Mouse (Mus musculus) gonadal fat pad, adult 2 months (tissue): ENCODE measurements around the gene Papss2. TPM values are rescaled to one million over a fixed set of nuclear protein-coding genes. Genes with fewer than 3 reads are reported as not detected.

Source experiments
- DNase-seq: peaks from one replicate; pipeline ENCODE4 v3.0.0-alpha.2; 2012; ENCODE audit warnings: low read depth
- polyA plus RNA-seq: library from polyadenylated mRNA; depleted of rRNA; stranded (reverse); fragments of >200 nt; gene quantifications from 2 replicates; pipeline ENCODE4 v1.2.3, GENCODE M21; 2012; rRNA removed

The Papss2 gene
- 12.1 and 12.4 TPM in 2 replicates for polyA plus RNA-seq

DNA sequence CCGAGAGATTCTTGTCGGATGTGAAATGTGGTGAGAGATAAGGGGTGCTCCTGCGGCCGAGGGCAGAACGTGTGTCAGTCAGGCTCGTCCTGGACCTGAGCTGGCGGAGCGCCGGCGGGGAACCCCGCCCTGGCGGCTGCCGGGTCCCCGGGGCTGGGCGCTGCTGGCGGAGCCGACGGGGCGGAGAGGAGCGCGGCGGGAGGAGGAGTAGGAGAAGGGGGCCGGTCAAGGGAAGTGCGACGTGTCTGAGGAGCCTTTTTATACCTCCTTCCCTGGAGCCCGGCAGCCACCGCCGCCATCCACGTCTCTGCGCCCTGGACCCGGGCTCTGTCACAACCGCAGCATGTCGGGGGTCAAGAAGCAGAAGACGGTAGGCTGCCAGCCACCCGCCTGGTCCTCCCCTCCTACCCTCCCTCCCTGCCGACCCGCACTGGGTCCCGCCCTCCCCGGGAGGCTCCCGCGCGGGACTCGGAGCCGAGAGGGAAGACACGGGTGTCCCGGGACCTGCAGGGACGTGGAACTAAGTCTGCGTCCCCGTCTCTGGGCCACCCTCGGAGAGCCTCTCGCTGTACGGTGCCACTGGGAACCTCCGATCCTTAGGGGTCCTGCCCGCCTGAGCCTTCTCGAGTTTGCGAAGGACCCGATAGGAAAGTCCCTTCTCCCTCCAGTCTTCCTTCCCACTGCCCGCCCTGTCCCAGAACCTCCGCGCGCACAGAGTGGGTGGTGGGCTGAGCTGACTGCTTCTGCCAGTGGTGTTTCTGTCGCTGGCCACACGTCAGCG lies at the start of gene Papss2:
TSS of gene Papss2 (plus strand) at position 285 of the 781 bp plus-strand sequence.
- no peak for DNase-seq

GRCm38 (mm10) chr19:32547396-32547795 lies 48.2 kb upstream of the Papss2 start:
- no peak for DNase-seq

GRCm38 (mm10) chr19:32548202-32548601 lies 47.4 kb upstream of the Papss2 start:
- DNase-seq = no peak

GRCm38 (mm10) chr19:32550446-32550845 lies 45.1 kb upstream of the Papss2 start:
- DNase-seq = peak; percentile 92

GRCm38 (mm10) chr19:32551442-32551841 lies 44.1 kb upstream of the Papss2 start:
- DNase-seq = no peak

DNA sequence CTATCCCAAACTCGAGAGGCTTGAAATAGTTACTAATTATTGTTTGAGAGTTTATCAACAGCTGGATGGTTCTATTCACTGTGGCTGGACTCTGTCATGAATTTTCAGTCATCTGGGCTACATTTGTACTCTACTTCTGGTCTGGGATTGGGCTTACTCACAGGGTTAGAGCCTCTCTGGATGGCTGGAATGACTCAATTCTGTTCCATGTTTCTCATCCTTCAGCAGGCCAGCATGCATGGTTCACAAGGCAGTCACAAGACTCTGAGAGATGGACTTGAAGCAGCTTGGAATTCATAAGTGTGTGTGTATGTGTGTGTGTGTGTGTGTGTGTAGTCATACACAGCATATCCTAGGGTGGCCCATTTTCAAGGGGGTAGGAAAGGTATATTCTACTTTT lies 43.5 kb upstream of the Papss2 start:
- no peak for DNase-seq

GRCm38 (mm10) chr19:32553310-32553709 lies 42.3 kb upstream of the Papss2 start:
- no peak for DNase-seq

DNA sequence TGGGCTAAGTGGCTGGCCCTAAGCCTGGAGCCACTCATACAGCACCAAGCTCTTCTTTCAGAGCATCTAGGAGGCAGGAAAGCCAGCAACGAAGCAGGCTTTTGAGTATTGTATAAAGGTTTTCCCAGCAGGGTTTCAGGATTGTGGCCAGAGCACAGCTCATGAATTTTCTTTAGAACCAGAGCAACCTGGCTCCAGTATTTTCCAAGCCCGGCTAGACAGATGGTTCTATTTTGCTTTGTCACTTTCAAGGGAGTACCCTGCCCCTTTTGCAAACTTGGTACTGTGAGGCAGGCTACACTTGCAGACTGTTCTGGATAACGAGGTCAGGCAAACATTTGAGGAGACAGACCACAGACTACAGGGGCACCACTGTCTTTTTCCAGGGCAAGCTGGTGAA lies 40.3 kb upstream of the Papss2 start:
- no peak for DNase-seq

DNA sequence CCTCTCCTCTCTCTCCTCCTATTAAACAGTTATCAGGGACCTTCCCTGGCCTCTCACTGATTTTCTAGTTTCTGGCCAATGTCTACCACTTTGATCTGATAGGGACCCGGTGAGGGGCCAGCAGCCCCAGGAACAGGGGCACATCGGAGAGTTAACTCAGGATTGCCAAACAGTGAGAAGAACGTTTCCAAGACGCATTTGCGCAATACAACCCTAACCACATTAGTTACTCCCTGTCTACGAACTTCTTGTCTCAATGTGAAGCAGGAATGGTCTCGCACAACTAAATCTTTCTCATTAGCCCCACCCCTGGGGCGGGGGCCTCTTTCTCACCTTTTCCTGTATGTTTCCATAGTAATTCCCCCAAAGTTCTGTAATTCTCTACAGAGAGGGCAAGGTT lies 28.6 kb upstream of the Papss2 start:
- no peak for DNase-seq

DNA sequence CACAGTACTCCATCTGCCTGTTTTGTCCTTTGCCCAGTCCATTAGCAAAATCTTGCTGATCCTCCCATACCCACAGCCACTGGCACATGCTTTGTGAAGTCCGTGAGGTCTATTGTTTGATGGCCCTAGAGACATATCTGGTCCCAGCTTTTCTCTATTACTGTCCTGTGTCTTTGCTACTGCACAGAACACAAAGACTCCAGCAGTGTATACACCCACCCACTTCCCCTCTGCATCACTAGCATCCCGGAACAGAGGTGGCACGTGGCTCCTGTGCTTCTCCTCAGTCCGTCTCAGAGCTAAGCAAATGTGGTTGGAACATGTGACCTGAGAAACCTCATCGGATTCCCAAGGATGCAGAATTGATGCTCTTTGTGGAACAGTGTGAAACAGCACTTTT lies 28.1 kb upstream of the Papss2 start:
- no peak for DNase-seq

DNA sequence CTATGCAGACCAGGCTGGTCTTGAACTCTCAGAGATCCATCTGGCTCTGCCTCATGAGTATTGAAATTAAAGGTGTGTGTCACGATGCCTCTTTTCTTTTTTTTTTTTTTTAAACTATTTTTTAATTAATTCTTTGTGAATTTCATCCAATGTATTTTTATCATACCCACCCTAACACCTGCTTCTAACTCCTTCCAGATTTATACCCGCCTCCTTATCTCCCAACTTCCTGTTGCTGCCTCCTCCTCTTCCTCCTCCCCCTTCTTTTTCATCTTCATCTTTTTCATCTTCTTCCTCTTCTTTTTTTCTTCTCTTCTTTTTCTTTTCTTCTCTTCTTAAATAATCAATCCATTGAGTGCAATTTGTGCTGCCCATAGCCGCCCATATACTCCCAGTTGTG lies 27.1 kb upstream of the Papss2 start:
- no peak for DNase-seq

- DNase-seq = no peak
These were observed 26.5 kb upstream of the Papss2 start for GRCm38 (mm10) chr19:32568961-32569653.

GRCm38 (mm10) chr19:32569725-32570124 lies 25.9 kb upstream of the Papss2 start:
- DNase-seq = no peak

- DNase-seq = no peak
These were observed 23.4 kb upstream of the Papss2 start for GRCm38 (mm10) chr19:32572191-32572590.

- DNase-seq = peak; percentile 55
These were observed 22.3 kb upstream of the Papss2 start for GRCm38 (mm10) chr19:32573259-32573658.

GRCm38 (mm10) chr19:32574846-32575245 lies 20.7 kb upstream of the Papss2 start:
- DNase-seq = no peak

DNA sequence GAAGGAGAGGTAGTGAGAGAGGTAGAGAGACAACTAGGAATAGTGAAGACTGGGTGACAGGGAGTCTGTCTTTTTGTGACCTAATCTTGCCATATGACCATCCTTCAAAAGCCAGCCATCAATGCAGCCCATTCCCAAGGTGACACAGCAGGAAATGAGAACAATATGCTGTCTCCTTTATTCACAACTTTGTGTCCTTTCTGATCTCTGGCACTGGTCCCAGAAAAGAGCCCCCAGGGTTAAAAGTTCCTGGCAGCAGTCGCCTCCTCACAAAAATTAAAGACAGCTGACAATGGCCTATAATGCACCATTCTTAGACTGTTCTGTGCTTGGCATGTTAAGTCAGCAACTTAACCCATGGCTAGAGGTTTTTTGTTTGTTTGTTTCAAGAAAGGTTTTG lies 17.8 kb upstream of the Papss2 start:
- no peak for DNase-seq

GRCm38 (mm10) chr19:32583091-32583766 lies 12.4 kb upstream of the Papss2 start:
- DNase-seq = no peak

- DNase-seq = no peak
These were observed 7.9 kb upstream of the Papss2 start for GRCm38 (mm10) chr19:32587727-32588126.

- no peak for DNase-seq
These were observed 2.8 kb upstream of the Papss2 start for GRCm38 (mm10) chr19:32592749-32593148.

GRCm38 (mm10) chr19:32593870-32594269 lies 1.7 kb upstream of the Papss2 start:
- no peak for DNase-seq

DNA sequence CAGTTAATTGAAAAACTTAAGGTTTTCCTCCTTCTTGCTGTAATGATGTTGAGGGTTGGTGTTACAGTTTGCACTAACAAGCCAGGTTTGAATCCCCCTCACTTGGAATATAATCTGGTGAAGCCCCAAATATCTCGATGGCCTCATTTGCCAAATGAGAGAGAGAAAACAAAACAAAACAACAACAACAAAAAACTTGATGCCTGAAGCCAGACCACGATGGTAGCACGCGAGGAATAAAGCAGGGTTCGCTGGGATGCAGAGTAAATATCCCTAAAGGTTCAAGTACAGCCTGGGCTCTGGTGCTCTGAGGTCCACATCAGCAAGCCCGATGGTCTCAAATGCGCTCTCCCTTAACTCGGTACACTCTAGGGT lies 472 bp upstream of the Papss2 start:
- no peak for DNase-seq

DNA sequence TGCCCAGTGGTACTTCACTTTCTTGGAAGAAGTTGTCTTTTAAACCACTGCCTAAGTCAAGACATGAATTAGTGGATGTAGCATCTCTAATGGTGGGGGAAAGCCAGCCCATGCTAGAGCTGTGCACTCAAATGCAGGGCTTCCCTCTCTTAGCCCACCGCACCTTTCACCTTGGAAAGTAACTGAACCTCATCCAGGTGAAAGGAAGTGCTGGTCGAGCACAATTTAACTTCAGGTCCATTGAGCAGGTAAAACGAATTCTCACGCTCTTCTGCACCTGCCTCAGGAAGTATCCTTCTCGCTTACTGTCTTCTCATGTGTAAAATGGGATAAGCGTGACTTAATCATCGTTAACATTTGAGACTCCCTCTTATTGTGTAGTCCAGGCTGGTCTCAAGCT lies 3.4 kb downstream of the Papss2 start:
- DNase-seq = no peak
